Mouse (Mus musculus) stomach, embryonic 14.5 days (tissue): ENCODE measurements around the gene Siah3. TPM values are rescaled to one million over a fixed set of nuclear protein-coding genes. Genes with fewer than 3 reads are reported as not detected.

Experiments
- ATAC-seq: fragments of 200-750 bp; cut with Nextera tagmentation; 2 replicates; pipeline ENCODE4 v1.8.0; 2017; ENCODE audit warnings: low read depth, moderate TSS enrichment; ENCODE audit not compliant: insufficient number of reproducible peaks, insufficient read depth, low FRiP score
- H3K27ac ChIP-seq: fragments of 300-500 bp; sonication (generic); 2 replicates; pipeline ENCODE4 v1.5.1; 2014; ENCODE audit warnings: mild to moderate bottlenecking, low read length, moderate library complexity, mixed read lengths
- H3K27me3 ChIP-seq: fragments of 300-500 bp; sonication (generic); 2 replicates; pipeline ENCODE4 v1.6.1; 2014; ENCODE audit warnings: low read length, control low read depth, mixed read lengths; ENCODE audit not compliant: control insufficient read depth, insufficient read depth
- H3K36me3 ChIP-seq: fragments of 300-500 bp; sonication (generic); 2 replicates; pipeline ENCODE4 v1.6.1; 2014; ENCODE audit warnings: mild to moderate bottlenecking, control low read depth, low read length, moderate library complexity, mixed read lengths; ENCODE audit not compliant: control insufficient read depth, insufficient read depth
- H3K4me1 ChIP-seq: fragments of 300-500 bp; sonication (generic); 2 replicates; pipeline ENCODE4 v1.6.1; 2014; ENCODE audit warnings: low read length, control low read depth, mixed read lengths; ENCODE audit not compliant: control insufficient read depth, insufficient read depth
- H3K4me2 ChIP-seq: fragments of 300-500 bp; sonication (generic); replicated peaks from 2 replicates; pipeline ENCODE4 v1.6.1; 2014; ENCODE audit warnings: low read depth, low read length, control low read depth
- H3K4me3 ChIP-seq: fragments of 300-500 bp; sonication (generic); 2 replicates; pipeline ENCODE4 v1.5.1; 2014; ENCODE audit warnings: low read depth, low read length, control low read depth
- H3K9ac ChIP-seq: fragments of 300-500 bp; sonication (generic); replicated peaks from 2 replicates; pipeline ENCODE4 v1.6.1; 2014; ENCODE audit warnings: low read depth, mild to moderate bottlenecking, control low read depth, low read length, moderate library complexity, mixed read lengths
- H3K9me3 ChIP-seq: fragments of 300-500 bp; sonication (generic); 2 replicates; pipeline ENCODE4 v1.6.1; 2016; ENCODE audit warnings: low read depth, low read length, control low read depth; ENCODE audit not compliant: control insufficient read depth
- WGBS: fragments of 180-500 bp; shearing (Covaris S2); extraction: QIAGEN DNeasy Blood & Tissue Kit; methylation state at CpG from one replicate; pipeline ENCODE4 v1.1.7; 2014; 5-methylcytosine and 5-hydroxymethylcytosine counted together
- polyA plus RNA-seq: library from polyadenylated mRNA; unstranded; fragments of >200 nt; fragmentation: Nextera tagmentation; extraction: Ambion mirVana; gene quantifications from 2 replicates; pipeline ENCODE4 v1.2.1, GENCODE M21; 2014

Gene Siah3
- polyA plus RNA-seq, 1 experiment from 2014 or later: 0.51 TPM

DNA sequence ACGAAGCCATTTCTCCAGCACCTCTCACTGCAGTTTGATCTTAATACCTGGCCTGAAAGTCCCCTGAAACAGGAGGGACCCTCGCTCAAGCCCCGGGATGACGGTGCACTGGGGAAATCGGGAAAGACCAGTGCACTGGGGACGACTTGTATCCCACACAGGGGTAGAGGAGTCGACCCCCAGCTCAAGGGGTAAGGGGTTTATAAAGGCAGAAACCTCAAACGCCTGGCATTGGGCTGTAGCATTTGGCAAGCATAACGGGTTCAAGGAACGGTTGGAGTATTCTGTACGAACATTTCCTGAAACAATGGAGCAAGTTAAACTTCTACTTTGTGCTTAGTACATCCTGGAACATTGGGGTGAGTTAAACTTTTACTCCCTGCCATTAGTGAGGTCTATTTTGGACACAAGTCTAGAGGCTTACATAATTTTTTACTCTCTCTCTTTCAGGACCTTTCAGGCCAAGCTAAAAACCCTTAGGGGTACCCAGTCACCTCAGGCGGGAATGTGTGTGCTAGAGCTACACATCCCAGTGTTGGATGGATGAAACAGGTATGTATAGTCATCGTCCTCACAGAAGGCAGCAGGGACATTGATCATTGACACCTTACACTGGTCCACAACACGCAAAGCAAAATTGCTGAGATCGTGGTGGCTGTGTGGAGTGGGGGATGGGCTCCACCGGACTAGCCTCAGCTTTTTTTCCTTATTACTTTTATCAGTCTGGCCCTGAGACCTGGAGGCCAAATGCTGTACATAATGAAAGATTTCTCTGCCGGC, 84.6 kb downstream of the Siah3 start:
- H3K36me3 ChIP-seq: no peaks in the 10 kb centered on the region
- H3K9me3 ChIP-seq: no peaks in the 10 kb centered on the region
- no peak overlapping the region for H3K4me2 ChIP-seq
- H3K27ac ChIP-seq: no peak overlapping the region
- no peak overlapping the region for H3K4me3 ChIP-seq
- 67% methylated on average over 17 of the region's 17 CpGs for WGBS
- H3K9ac ChIP-seq: no peak overlapping the region
- no peak for ATAC-seq
- H3K27me3 ChIP-seq: no peaks in the 10 kb centered on the region
- H3K4me1 ChIP-seq: peaks cover 4% of the 10 kb centered on the region; the same call in 1 of the 2 replicates

DNA sequence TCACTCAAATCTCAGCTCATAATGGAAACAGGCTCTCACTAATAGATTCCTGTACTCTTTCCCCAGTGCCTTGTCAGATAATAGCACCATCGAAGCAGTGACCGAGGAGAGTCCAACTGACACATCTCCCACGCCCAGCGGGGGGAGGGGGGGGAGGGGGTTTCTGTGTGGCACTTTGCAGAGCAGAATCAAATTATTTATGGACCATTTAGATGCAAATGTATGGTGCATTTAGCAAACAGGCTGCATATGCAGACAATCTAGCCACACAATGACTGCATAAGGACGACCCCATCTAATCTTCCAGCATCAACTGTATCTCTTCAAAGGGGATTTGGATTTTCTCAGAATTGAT, 85.2 kb downstream of the Siah3 start:
- H3K27ac ChIP-seq: no peak overlapping the region
- no peak for ATAC-seq
- WGBS: 31% methylated on average over 5 of the region's 5 CpGs

DNA sequence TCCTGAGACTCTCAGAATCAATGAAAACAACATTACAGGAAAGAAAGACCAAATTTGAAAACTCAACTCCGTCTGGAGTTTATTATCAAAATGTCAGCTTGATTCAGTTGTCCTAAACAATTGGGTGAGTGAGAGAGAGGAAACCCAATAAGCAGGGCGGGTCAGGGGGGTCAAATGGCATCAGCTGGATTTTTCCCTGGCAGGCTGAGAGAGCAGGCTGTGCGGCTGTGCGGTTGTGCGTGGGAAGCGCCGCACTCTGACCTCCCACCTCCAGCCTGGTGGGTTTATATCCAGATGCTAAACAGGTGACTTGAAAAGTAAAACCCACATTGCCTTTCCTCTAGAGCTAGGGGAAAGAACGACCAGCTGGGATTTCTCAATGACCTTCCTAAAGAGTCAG, 85.9 kb downstream of the Siah3 start:
- no peak overlapping the region for H3K4me3 ChIP-seq
- no peaks in the 10 kb centered on the region for H3K36me3 ChIP-seq
- no peaks in the 10 kb centered on the region for H3K9me3 ChIP-seq
- no peak for ATAC-seq
- no peak overlapping the region for H3K9ac ChIP-seq
- no peak overlapping the region for H3K27ac ChIP-seq
- H3K4me2 ChIP-seq: no peak overlapping the region
- H3K4me1 ChIP-seq: peaks cover 4% of the 10 kb centered on the region; the same call in 1 of the 2 replicates
- 16% methylated on average over 8 of the region's 8 CpGs for WGBS
- H3K27me3 ChIP-seq: no peaks in the 10 kb centered on the region

More for the DNA sequence above, 85.2 kb downstream of the Siah3 start:
- H3K4me2 ChIP-seq: no peak overlapping the region
- no peak overlapping the region for H3K4me3 ChIP-seq
- H3K9ac ChIP-seq: no peak overlapping the region
- H3K4me1 ChIP-seq: peaks cover 4% of the 10 kb centered on the region; the same call in 1 of the 2 replicates
- no peaks in the 10 kb centered on the region for H3K9me3 ChIP-seq
- H3K27me3 ChIP-seq: no peaks in the 10 kb centered on the region
- no peaks in the 10 kb centered on the region for H3K36me3 ChIP-seq

DNA sequence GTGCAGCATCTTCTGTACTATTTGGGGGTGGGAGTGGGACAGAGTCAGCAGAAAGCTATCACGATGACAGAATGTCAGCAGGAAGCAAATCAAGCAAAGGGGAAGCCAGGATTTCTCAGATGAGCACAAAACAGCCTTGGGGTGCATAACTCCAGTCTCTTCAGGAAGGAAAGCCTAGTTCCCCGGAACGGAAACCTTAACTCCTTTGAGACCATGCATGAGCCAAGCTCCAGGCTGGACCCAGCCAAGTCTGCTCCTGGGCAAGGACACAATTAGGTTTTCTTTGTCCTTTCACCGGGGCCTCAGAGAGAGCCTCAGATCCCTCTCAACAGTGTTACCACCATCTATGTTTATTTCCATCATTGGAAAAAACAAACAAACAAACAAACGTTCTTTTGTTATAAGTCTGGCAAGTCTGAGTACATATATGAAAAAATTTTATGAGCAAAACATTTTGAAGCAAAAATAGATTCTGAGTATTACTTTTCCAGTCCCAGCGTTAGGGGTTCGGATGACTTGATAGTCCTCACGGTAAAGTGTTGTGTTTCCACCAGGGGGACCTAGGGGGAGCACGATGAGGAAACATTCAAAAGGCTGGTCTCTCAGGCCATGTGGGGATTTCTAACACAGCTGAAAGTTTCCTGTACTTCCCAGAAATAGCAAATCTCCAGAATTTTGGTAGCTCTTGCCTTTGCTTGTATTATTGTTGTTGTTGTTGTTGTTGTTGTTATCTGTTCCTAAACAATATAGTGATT, 106.0 kb downstream of the Siah3 start:
- WGBS: 50% methylated on average over 9 of the region's 9 CpGs
- H3K9ac ChIP-seq: no peak overlapping the region
- no peak for ATAC-seq
- no peaks in the 10 kb centered on the region for H3K4me1 ChIP-seq
- H3K27me3 ChIP-seq: no peaks in the 10 kb centered on the region
- H3K36me3 ChIP-seq: no peaks in the 10 kb centered on the region
- no peak overlapping the region for H3K4me3 ChIP-seq
- H3K9me3 ChIP-seq: no peaks in the 10 kb centered on the region
- no peak overlapping the region for H3K27ac ChIP-seq
- H3K4me2 ChIP-seq: no peak overlapping the region

DNA sequence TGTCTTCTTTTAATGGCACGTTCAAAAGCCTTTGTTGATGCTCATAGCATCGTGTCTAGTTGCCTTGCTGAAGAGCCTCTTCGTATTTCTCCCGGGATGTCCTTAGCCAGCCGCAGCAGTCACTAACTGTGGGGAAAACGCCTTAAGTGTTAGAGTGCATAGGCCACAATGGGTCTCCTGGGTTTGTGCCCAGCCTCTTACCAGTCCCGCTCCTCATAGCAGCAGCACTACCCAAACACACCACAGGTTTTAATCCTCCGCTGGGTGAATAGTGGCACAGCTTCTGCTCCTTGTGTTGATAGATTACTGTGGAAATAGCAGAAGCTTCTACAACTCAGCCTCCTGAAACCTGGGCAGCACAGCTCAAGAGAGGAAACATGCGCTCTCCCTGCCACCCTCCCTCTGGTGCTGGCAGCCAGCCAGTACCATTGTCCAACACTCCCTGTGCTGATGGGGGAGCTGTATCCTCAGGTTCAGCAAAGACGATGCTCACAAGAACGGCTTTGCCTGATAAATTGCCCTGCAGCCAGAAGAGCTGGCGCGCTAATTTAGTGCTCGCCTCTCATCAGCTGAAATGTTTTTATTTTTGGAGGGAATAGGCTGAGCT, 109.9 kb downstream of the Siah3 start:
- Histone ChIP-seq H3K9ac (no peak overlapping the region), H3K4me2 (no peak overlapping the region), H3K27ac (no peak overlapping the region), H3K4me3 (no peak overlapping the region), H3K9me3 (no peaks in the 10 kb centered on the region), H3K27me3 (no peaks in the 10 kb centered on the region), H3K4me1 (no peaks in the 10 kb centered on the region), H3K36me3 (no peaks in the 10 kb centered on the region)
- WGBS: 67% methylated on average over 14 of the region's 14 CpGs
- peak; percentile 53; the same call in 1 of the 2 replicates for ATAC-seq

DNA sequence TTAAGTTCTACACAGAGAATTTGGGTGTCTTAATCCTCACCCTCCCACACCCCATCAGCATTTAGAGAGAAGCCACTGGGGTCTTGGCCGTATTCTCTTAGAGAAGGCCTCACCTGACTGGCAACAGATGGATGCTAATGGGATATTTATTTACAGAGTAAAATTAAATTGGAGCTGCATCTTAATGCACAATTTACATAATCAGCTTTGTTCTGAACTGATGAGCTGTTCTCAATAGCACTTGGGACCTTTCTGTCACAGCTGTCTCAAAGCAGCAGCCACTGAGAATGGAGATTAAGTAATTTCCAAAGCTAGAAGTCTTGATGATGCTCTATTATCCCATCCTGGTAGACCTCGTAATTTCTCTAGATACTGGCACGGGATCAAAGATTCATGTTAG, 110.5 kb downstream of the Siah3 start:
- no peaks in the 10 kb centered on the region for H3K9me3 ChIP-seq
- H3K9ac ChIP-seq: no peak overlapping the region
- H3K27ac ChIP-seq: no peak overlapping the region
- 78% methylated on average over 3 of the region's 3 CpGs for WGBS
- no peak overlapping the region for H3K4me3 ChIP-seq
- H3K4me2 ChIP-seq: no peak overlapping the region
- no peak for ATAC-seq
- no peaks in the 10 kb centered on the region for H3K27me3 ChIP-seq
- H3K36me3 ChIP-seq: no peaks in the 10 kb centered on the region
- H3K4me1 ChIP-seq: no peaks in the 10 kb centered on the region

DNA sequence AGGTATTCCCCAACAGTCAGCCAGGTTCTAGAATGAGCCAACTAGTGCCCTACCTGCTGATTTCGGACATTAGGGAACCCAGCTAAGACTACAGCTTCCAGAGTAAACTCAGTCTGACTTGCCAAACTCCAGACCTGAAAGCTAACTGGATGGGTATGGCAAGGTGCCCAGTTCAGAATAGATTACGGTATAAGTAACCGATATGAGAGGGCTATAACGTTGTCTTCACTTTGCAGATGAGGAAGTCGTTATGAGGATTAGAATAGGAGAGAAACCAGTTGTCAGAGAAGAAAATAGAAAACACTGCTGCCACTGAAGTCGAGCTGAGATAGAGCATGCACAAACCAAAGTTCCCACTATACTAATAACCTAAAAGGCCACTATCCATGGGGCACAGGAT, 123.2 kb downstream of the Siah3 start:
- Histone ChIP-seq H3K9ac (no peak overlapping the region), H3K27ac (no peak overlapping the region), H3K27me3 (no peaks in the 10 kb centered on the region), H3K9me3 (no peaks in the 10 kb centered on the region), H3K36me3 (no peaks in the 10 kb centered on the region), H3K4me3 (no peak overlapping the region), H3K4me2 (no peak overlapping the region), H3K4me1 (no peaks in the 10 kb centered on the region)
- WGBS: 76% methylated on average over 6 of the region's 6 CpGs
- no peak for ATAC-seq
